Mouse (Mus musculus) monocyte, adult 5-6 weeks (primary cell): ENCODE data around the gene Nr5a2. TPM values are rescaled to one million over a fixed set of nuclear protein-coding genes. Genes with fewer than 3 reads are reported as not detected.

Experiments used
- ATAC-seq: fragments of 153-309, 156-312 bp; replicated peaks from 2 replicates; pipeline ENCODE4 v1.8.0; 2017; ENCODE audit warnings: mild to moderate bottlenecking; ENCODE audit not compliant: low TSS enrichment, insufficient number of reproducible peaks, severe bottlenecking, poor library complexity, low FRiP score
- total RNA-seq: library from RNA; stranded (forward); fragments of 200-1000, 200-491, 200-594 nt; gene quantifications from 3 replicates; pipeline ENCODE4 v1.2.3, GENCODE M21; 2017

The Nr5a2 gene
- total RNA-seq, 1 experiment from 2014 or later = not detected

GRCm38 (mm10) chr1:136920089-136920488 lies 40.2 kb downstream of the Nr5a2 start:
- no peak for ATAC-seq

GRCm38 (mm10) chr1:136918791-136919190 lies 41.5 kb downstream of the Nr5a2 start:
- ATAC-seq = no peak

DNA sequence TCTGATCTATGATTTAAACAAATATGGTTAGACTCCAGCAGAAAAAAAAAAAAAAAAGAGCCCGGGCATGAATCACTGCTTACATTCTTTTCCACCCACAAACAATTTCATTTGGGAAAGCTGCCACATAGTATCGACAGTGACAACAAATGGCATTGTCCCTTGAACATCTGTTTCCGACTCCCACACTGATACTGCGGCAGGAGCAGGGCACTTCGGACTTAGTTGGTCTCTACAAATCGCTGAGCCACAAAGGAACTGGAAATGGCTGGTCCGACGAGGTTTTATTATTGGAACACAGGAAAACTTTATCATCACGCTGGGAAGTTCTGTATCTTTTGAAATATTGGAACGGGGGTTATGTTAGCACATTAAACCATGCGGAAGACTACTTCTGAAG lies 44.8 kb downstream of the Nr5a2 start:
- ATAC-seq = no peak

GRCm38 (mm10) chr1:136911996-136912395 lies 48.3 kb downstream of the Nr5a2 start:
- no peak for ATAC-seq

DNA sequence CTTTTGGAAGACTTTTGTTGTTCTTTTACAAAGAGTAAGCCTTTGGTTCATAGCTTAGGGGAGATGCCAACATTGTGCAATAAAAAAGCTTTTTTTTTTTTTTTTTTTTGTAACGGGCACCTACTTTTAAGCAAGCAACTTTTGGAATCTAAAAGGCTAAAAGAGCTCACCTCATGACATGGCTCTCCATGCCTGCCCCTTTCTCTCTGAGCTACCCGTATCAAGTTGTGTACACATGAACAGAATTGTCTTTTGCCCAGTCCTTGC lies 48.7 kb downstream of the Nr5a2 start:
- no peak for ATAC-seq

GRCm38 (mm10) chr1:136910741-136911593 lies 49.3 kb downstream of the Nr5a2 start:
- no peak for ATAC-seq

GRCm38 (mm10) chr1:136910144-136910543 lies 50.1 kb downstream of the Nr5a2 start:
- ATAC-seq = no peak

GRCm38 (mm10) chr1:136909494-136910037 lies 50.7 kb downstream of the Nr5a2 start:
- no peak for ATAC-seq

- ATAC-seq = no peak
These were observed 62.1 kb downstream of the Nr5a2 start for GRCm38 (mm10) chr1:136898130-136898529.

DNA sequence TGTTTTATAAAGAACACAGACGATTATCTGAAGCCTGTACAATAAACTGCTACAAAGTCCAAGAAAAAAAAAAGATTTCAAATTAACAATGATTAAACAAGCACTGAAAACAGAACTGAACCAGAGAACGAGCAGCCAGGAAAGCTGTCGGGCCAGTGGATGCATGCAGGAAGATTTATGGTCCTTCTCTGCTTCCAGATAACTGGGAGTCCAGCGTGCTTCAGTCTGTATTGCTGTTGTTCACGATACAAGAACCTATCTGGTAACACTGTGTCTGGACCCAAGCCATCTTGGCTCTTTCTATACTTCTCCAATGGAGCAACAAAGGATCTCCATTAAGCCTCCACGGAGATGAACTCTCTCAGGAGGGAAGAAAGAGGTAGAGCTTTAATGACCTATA lies 63.9 kb downstream of the Nr5a2 start:
- ATAC-seq = no peak

DNA sequence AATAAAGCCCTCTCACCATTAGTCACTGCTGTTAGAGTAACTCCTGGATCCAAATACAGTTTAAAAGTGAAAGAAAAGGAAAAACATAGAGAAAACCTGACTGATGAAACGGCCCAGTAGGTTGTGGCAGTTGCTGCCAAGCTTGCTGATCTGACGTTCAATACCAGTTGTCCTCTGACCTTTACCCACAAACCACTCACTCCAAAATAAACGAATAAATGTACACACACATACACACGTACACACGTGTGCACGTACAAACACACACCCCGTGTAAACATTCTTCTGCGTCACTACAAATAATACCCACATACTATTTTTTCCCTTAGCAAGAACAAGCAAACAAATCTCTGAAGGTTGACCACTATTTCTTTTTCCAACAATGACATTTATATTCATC lies 64.4 kb downstream of the Nr5a2 start:
- ATAC-seq = no peak

DNA sequence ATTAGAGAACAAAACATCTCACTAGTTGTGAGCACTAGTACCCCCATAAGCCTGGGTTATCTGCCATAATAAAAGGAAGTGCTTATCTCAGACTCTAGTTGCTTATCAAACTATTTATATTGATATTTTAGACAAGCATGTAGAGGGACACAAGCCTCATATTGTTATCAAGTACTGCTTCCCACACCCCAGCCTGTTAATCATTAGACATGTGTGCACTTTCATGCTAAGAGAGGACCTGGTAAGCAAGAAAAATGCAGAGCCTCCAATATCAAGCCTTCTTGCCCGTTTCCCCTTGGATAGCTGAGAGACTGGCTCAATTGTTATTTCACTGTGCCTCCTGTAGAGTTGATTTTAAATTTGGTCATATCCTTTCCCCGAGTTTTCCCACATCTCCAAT lies 65.5 kb downstream of the Nr5a2 start:
- ATAC-seq = no peak

DNA sequence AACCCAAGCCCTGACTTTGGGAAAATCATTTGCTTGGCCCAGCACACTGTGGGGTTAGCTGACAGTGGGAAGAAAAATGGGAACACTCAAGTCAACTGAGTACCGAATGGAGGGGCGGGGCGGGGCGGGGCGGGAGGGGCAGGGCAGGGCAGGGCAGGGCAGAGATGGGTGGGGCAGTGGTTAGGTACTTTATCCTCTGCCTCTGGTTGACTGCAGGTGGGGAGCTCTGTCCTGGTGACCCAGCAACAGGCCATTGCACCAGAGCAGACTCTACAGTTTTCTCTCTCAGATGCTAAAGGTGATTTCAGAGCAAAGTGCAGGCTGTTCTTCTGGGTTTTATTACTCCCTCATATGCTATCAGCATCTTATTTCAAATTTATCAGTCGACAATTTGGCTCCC lies 67.1 kb downstream of the Nr5a2 start:
- no peak for ATAC-seq

DNA sequence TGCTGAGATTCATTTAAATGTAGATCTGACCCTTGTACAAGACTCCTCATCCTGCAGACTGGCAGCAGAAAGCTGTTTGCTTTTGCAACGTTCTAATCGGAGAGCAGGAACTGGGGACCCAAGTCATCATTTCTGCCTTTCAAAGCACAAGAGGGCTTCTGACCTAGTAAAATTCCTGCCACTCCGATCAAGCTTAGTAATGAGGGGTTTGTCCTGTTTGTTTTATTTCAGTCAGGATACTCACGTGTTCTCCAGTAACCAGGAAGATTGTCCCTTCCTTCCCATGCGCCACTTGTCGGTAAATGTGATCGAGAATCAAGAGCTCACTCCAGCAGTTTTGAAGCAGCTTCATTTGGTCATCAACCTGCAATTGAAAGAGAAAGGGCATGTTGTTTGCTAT lies 69.8 kb downstream of the Nr5a2 start:
- ATAC-seq = no peak

DNA sequence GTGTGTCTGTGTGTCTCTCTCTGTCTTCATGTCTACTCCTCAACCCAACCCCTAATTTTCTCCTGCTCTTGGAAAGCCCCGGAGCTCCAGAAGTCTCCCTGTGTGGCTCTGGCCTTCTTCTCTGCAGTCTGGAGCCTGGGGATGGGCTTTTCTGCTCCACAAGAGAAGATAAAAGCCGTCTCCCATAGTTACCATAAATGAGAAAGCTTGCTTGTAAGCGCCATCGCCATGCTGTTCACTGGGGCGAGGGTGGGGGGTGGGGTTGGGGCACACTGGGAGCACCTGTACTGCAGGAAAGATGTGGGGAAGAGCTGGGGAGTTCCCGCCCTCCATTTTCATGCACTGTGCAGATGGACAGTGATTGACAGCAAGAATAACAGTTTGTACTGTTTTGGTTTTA lies 71.5 kb downstream of the Nr5a2 start:
- no peak for ATAC-seq

GRCm38 (mm10) chr1:136886678-136887077 lies 73.6 kb downstream of the Nr5a2 start:
- no peak for ATAC-seq

GRCm38 (mm10) chr1:136883458-136884174 lies 76.6 kb downstream of the Nr5a2 start:
- ATAC-seq = no peak

- ATAC-seq = no peak
These were observed 80.0 kb downstream of the Nr5a2 start for GRCm38 (mm10) chr1:136880260-136880659.

GRCm38 (mm10) chr1:136875006-136875405 lies 85.2 kb downstream of the Nr5a2 start:
- no peak for ATAC-seq

GRCm38 (mm10) chr1:136868955-136869354 lies 91.3 kb downstream of the Nr5a2 start:
- ATAC-seq = no peak
